Mouse (Mus musculus): ENCODE results near the gene Usp31.

GRCm38 (mm10) chr7:121691803-121692202, 15.2 kb downstream of the Usp31 start:
- TF ChIP-seq POLR2A (IDR thresholded peaks at IDR 0.05; ENCODE audit: control insufficient read depth in 1 of 2, insufficient read depth in 1 of 2, low read depth in 1 of 2, low read length in 2 of 2, poor library complexity in 1 of 2) (no peak), EP300 (IDR thresholded peaks at IDR 0.05; ENCODE audit: low read depth in 1 of 2, low read length in 2 of 2) (no peak), TCF12 (IDR thresholded peaks at IDR 0.05; ENCODE audit: low read depth, low read length) (no peak), MAX (IDR thresholded peaks at IDR 0.05; ENCODE audit: low read length) (no peak), GATA1 (IDR thresholded peaks at IDR 0.05; ENCODE audit: low read depth, low read length) (no peak)

Measured in MEL (cell line).